Mouse (Mus musculus): ENCODE measurements around the gene Fam129a. TPM values are rescaled to one million over a fixed set of nuclear protein-coding genes. Genes with fewer than 3 reads are reported as not detected.

The Fam129a gene
- polyA plus RNA-seq, 1 experiment: 1.7 TPM

GRCm38 (mm10) chr1:151752946-151753345, 182.0 kb downstream of the Fam129a start:
- H3K79me3 ChIP-seq (ENCODE audit: low read depth): peaks cover 10% of the 10 kb centered on the region
- no peaks in the 10 kb centered on the region for H3K36me3 ChIP-seq (ENCODE audit: control insufficient read depth, insufficient read depth)
- no peak overlapping the region for H3ac ChIP-seq (ENCODE audit: control insufficient read depth, insufficient read length, low read depth)
- TF ChIP-seq MAX (IDR thresholded peaks at IDR 0.05): no peak
- TF ChIP-seq USF1 (IDR thresholded peaks at IDR 0.05; ENCODE audit: low read depth): no peak
- no peak overlapping the region for H3K4me3 ChIP-seq (ENCODE audit: insufficient read depth, poor library complexity, severe bottlenecking)
- H3K79me2 ChIP-seq (ENCODE audit: control insufficient read depth, insufficient read depth): peaks cover 26% of the 10 kb centered on the region
- no peaks in the 10 kb centered on the region for H3K27me3 ChIP-seq (ENCODE audit: control insufficient read depth, insufficient read depth, insufficient read length)

- H3K27me3 ChIP-seq (ENCODE audit: control insufficient read depth, insufficient read depth, insufficient read length): no peaks in the 10 kb centered on the region
Observed at GRCm38 (mm10) chr1:151753374-151753929, 182.5 kb downstream of the Fam129a start.

GRCm38 (mm10) chr1:151754028-151754489, 183.1 kb downstream of the Fam129a start:
- TF ChIP-seq USF1 (IDR thresholded peaks at IDR 0.05; ENCODE audit: low read depth) (no peak), FOSL1 (IDR thresholded peaks at IDR 0.05; ENCODE audit: insufficient read depth, low read length, poor library complexity, severe bottlenecking) (no peak), CTCF (IDR thresholded peaks at IDR 0.05; ENCODE audit: control insufficient read depth, insufficient read depth, insufficient read length) (no peak), MYOD1 (IDR thresholded peaks at IDR 0.05; ENCODE audit: control insufficient read depth, insufficient read length, low read depth) (no peak), MAX (IDR thresholded peaks at IDR 0.05) (no peak), CEBPB (IDR thresholded peaks at IDR 0.05; ENCODE audit: low read depth) (no peak), MYOG (IDR thresholded peaks at IDR 0.05; ENCODE audit: control insufficient read depth, extremely low read depth, insufficient read length) (no peak)
- H3K27me3 ChIP-seq (ENCODE audit: control insufficient read depth, insufficient read depth, insufficient read length): no peaks in the 10 kb centered on the region
- peaks cover 34% of the 10 kb centered on the region for H3K79me2 ChIP-seq (ENCODE audit: control insufficient read depth, insufficient read depth)
- H3K79me3 ChIP-seq (ENCODE audit: low read depth): peaks cover 10% of the 10 kb centered on the region
- H3K36me3 ChIP-seq (ENCODE audit: control insufficient read depth, insufficient read depth): no peaks in the 10 kb centered on the region
- no peak overlapping the region for H3ac ChIP-seq (ENCODE audit: control insufficient read depth, insufficient read length, low read depth)
- H3K4me3 ChIP-seq (ENCODE audit: insufficient read depth, poor library complexity, severe bottlenecking): no peak overlapping the region

More at GRCm38 (mm10) chr1:151753374-151753929, 182.5 kb downstream of the Fam129a start:
- Histone ChIP-seq H3K4me3 (ENCODE audit: insufficient read depth, poor library complexity, severe bottlenecking) (no peak overlapping the region), H3ac (ENCODE audit: control insufficient read depth, insufficient read length, low read depth) (no peak overlapping the region), H3K79me2 (ENCODE audit: control insufficient read depth, insufficient read depth) (peaks cover 29% of the 10 kb centered on the region), H3K79me3 (ENCODE audit: low read depth) (peaks cover 10% of the 10 kb centered on the region), H3K36me3 (ENCODE audit: control insufficient read depth, insufficient read depth) (no peaks in the 10 kb centered on the region)
- TF ChIP-seq FOSL1 (IDR thresholded peaks at IDR 0.05; ENCODE audit: insufficient read depth, low read length, poor library complexity, severe bottlenecking) (no peak), USF1 (IDR thresholded peaks at IDR 0.05; ENCODE audit: low read depth) (no peak), MYOD1 (IDR thresholded peaks at IDR 0.05; ENCODE audit: control insufficient read depth, insufficient read length, low read depth) (no peak), CTCF (IDR thresholded peaks at IDR 0.05; ENCODE audit: control insufficient read depth, insufficient read depth, insufficient read length) (no peak)

GRCm38 (mm10) chr1:151754881-151755659, 184.1 kb downstream of the Fam129a start, which contains the start of gene Edem3:
TSS of gene Edem3 (plus strand) at chr1:151755371.
- Histone ChIP-seq H3K79me3 (ENCODE audit: low read depth) (peaks cover 10% of the 10 kb centered on the region), H3K4me3 (ENCODE audit: insufficient read depth, poor library complexity, severe bottlenecking) (peak within 1 kb of the TSS; percentile 80), H3K79me2 (ENCODE audit: control insufficient read depth, insufficient read depth) (peaks cover 35% of the 10 kb centered on the region), H3ac (ENCODE audit: control insufficient read depth, insufficient read length, low read depth) (peak within 1 kb of the TSS; percentile 96), H3K36me3 (ENCODE audit: control insufficient read depth, insufficient read depth) (peaks cover 6% of the 10 kb centered on the region), H3K27me3 (ENCODE audit: control insufficient read depth, insufficient read depth, insufficient read length) (no peaks in the 10 kb centered on the region)
- TF ChIP-seq USF1 (IDR thresholded peaks at IDR 0.05; ENCODE audit: low read depth) (no peak), MAX (IDR thresholded peaks at IDR 0.05) (peak; percentile 9), MYOG (IDR thresholded peaks at IDR 0.05; ENCODE audit: control insufficient read depth, extremely low read depth, insufficient read length) (no peak), FOSL1 (IDR thresholded peaks at IDR 0.05; ENCODE audit: insufficient read depth, low read length, poor library complexity, severe bottlenecking) (no peak)

- no peaks in the 10 kb centered on the region for H3K27me3 ChIP-seq (ENCODE audit: control insufficient read depth, insufficient read depth, insufficient read length)
- peak overlapping the region; percentile 96 for H3ac ChIP-seq (ENCODE audit: control insufficient read depth, insufficient read length, low read depth)
- H3K36me3 ChIP-seq (ENCODE audit: control insufficient read depth, insufficient read depth): peaks cover 6% of the 10 kb centered on the region
- H3K4me3 ChIP-seq (ENCODE audit: insufficient read depth, poor library complexity, severe bottlenecking): peak overlapping the region; percentile 80
- H3K79me2 ChIP-seq (ENCODE audit: control insufficient read depth, insufficient read depth): peaks cover 35% of the 10 kb centered on the region
- TF ChIP-seq MYOD1 (IDR thresholded peaks at IDR 0.05; ENCODE audit: control insufficient read depth, insufficient read length, low read depth) (peak; percentile 4), USF1 (IDR thresholded peaks at IDR 0.05; ENCODE audit: low read depth) (no peak)
- peaks cover 10% of the 10 kb centered on the region for H3K79me3 ChIP-seq (ENCODE audit: low read depth)
Observed at GRCm38 (mm10) chr1:151755660-151756424, 184.9 kb downstream of the Fam129a start.

GRCm38 (mm10) chr1:151756425-151756728, 185.4 kb downstream of the Fam129a start:
- Histone ChIP-seq H3K27me3 (ENCODE audit: control insufficient read depth, insufficient read depth, insufficient read length) (no peaks in the 10 kb centered on the region), H3K36me3 (ENCODE audit: control insufficient read depth, insufficient read depth) (peaks cover 6% of the 10 kb centered on the region), H3K79me2 (ENCODE audit: control insufficient read depth, insufficient read depth) (peaks cover 35% of the 10 kb centered on the region), H3K79me3 (ENCODE audit: low read depth) (peaks cover 10% of the 10 kb centered on the region), H3K4me3 (ENCODE audit: insufficient read depth, poor library complexity, severe bottlenecking) (peak overlapping the region; percentile 80), H3ac (ENCODE audit: control insufficient read depth, insufficient read length, low read depth) (no peak overlapping the region)
- TF ChIP-seq CEBPB (IDR thresholded peaks at IDR 0.05; ENCODE audit: low read depth) (no peak), CTCF (IDR thresholded peaks at IDR 0.05; ENCODE audit: control insufficient read depth, insufficient read depth, insufficient read length) (no peak), MAX (IDR thresholded peaks at IDR 0.05) (no peak), MYOG (IDR thresholded peaks at IDR 0.05; ENCODE audit: control insufficient read depth, extremely low read depth, insufficient read length) (no peak), FOSL1 (IDR thresholded peaks at IDR 0.05; ENCODE audit: insufficient read depth, low read length, poor library complexity, severe bottlenecking) (no peak), USF1 (IDR thresholded peaks at IDR 0.05; ENCODE audit: low read depth) (no peak), MYOD1 (IDR thresholded peaks at IDR 0.05; ENCODE audit: control insufficient read depth, insufficient read length, low read depth) (no peak)

Data from C2C12 (cell line).